Mouse (Mus musculus) heart, postnatal 0 days (tissue): ENCODE measurements around the gene Slc10a1.

Experiments
- CTCF ChIP-seq: IDR thresholded peaks from 2 replicates; pipeline ENCODE4 v1.5.1; 2016; ENCODE audit warnings: antibody characterized with exemption, control low read depth, low read depth
- EP300 ChIP-seq: IDR thresholded peaks from 2 replicates; pipeline ENCODE4 v1.6.1; 2016; ENCODE audit warnings: antibody characterized with exemption, low read depth

- no peak for TF ChIP-seq CTCF
- TF ChIP-seq EP300: no peak
Observed at GRCm38 (mm10) chr12:81002841-81003635, 34.5 kb upstream of the Slc10a1 start.
